Mouse (Mus musculus): ENCODE results near the gene Gpcpd1.

DNA sequence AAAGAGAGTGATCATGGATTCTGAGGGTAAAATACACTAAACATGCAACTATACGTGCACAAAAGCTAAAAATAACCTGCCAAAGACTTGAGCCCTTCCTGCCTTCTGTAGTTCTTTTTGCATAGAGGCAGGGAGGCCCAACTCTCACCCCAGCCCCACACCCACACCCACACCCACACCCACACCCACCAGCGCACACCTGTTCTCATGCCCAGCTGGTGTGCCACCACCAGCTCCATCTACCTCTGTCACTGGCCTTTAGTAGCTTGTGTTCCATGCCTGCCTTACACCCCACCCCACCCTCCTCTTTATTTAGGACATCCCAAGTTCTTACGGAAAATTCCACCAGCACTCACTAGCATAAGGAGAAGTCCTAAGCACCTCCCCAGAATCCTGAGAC, 89.2 kb downstream of the Gpcpd1 start:
- no peak for TF ChIP-seq POLR2A (IDR thresholded peaks at IDR 0.05; ENCODE audit: borderline replicate concordance, control insufficient read depth, low read depth, low read length)
- no peak for TF ChIP-seq CTCF (IDR thresholded peaks at IDR 0.05; ENCODE audit: control insufficient read depth, insufficient read depth, low read length)

All from bone marrow, adult 2 months (tissue).